Mouse (Mus musculus) right cerebral cortex, adult 2 months (tissue): ENCODE measurements at regions not wholly inside any gene's neighbourhood (a gene's known extent, or its start where the extent isn't known, plus 50 kb on each side); places are given as distances from the start of the nearest gene placed in this dataset.

Experiments
- DNase-seq, 2 experiments: peaks; one replicate each; pipeline ENCODE4 v3.0.0; 2021 to 2022; ENCODE audit warnings: low spot score in 2 of 2

DNA sequence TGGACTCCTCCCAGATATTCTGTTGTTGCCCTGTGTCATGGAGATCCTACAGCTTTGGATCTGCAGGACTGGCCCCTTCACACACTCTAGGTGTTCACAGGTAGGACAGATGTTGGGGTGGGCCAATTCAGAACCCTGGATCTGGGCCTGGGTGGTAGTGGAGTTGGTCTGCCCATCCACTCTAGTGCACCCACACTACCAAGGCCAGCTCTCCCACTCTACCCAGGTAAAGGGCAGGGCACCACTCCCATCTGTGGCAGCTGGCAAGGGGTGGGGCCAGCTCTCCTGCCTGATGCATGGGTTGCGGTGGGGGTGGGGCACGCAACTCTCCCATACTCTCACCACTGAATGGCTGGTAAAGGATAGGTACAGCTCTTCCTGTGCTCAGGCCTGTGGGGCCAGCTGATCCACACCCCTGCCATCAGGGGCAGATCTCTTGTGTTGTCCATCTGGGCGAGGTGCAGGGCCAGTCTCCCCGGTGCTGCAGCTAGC, 76.5 kb downstream of the Gja1 start:
- no peak for DNase-seq

GRCm38 (mm10) chr10:56455867-56456468, 78.8 kb downstream of the Gja1 start:
- DNase-seq = no peak

- DNase-seq = no peak
Measured at GRCm38 (mm10) chr10:56468537-56468936, 91.4 kb downstream of the Gja1 start.

DNA sequence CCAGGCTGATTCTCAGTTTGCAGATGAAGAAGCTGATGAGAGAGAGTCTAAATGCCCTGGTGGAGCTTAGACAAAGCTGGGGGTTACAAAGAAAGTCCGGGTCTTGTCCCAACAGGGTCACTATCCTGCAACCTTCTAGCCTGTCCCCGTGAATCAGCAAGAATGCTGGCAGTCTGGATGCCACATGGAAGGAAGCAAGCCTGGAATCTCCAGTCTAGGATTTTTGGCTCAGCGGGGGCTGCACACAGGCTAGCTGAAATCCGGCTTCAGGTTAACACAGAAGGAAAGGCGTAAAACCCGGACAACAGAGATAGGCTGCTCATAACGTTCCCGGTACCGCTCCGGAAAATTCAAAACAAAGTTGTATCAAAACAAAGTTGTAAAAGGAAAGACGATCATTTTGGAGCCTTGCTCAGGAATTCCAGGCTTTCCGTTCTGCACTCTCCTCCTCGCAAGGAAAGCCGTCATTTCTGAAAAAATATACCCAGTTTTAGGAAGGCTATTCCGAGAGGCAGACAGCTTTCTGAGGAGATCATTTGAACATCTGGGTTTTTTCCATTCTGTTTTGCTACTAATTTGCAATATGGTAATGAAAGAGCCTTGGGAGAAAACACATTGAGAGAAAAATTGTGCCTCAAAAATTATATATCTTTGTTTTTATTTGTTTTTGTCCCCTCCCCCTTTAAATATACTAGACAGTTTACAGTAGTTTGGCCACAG, 92.0 kb downstream of the Gja1 start:
- peak in 1 of 2 experiments; percentile 11 for DNase-seq

DNA sequence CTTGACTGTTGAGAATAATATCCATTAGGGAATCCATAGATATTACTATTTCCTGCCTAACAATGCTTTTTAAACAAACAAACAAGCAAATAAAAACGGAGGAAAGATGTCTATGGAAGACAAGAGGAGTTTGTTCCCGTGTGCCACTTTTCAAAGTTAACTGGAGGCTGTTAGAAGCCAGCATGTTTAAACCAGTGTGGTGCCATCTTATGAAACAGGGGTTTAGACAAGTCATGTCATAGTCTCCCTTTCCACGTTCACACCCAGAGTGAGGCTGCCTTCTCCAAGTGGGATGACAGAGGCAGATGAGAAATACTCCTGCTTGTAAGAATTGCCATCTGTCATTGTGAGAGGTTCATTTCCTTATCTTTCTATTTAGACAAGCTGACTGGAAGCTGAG, 92.8 kb downstream of the Gja1 start:
- DNase-seq = no peak

DNA sequence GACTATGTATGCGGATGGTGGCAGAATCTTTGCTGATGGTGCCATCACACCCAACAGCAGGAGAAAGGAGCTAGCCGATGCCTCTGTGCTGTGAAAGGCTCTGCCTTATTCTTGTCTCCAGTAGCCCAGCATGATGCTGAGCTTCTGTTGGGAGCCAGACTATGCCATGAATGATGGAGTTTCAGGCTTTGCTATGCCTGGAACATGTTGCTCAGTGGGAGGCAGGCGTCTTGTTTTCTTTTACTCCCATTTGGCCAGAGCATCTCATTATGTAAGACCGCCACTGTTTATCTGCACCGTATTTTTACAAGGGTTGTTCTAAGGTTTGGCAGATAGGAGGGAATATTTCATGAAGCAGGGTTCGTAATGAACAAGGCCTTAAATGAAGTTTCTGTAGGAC, 97.8 kb downstream of the Gja1 start:
- DNase-seq = no peak

DNA sequence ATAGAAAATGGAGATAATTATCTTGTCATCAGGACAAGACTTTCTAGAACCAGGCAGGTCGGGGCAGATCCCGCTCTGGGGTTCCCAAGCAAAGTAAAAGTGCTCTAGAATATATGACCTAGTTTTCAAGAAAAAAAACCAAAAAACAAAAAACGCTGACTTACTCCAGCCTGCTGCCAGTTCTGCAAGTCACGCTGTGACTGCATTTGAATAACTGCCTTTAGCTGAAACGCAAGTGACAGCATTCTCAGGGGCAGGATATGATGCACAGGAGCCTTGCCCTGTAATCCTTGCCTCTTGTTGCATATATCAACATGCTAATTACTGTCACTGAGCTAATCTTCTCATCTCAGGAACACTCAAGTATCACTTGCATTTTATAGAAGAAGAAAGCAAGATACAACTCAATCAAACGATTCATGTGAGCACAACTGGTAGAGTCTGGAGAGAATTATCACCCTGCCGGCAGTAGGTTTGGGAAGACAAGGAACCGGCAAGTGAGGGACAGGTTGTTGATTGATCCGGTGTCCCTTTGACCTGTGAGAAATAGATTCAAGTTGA, 105.1 kb downstream of the Gja1 start:
- no peak for DNase-seq

DNA sequence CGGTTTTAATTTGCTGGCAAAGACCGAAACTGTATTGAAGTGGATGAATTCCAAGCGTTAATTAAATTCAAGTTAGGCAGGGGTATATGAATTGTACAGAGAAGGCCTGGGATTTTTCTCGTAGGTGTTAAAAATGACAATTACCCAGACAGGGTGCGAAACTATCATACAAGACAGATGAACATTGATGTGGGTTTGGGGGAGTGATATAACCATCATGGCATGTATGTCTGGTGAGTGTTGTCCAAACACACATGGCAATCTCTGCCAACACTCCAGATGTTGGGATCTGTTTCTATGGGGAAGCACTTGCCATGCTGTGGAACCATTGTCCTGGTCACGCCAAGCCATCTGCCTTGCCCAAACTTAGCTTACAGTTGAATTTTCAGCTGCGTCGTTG, 107.8 kb downstream of the Gja1 start:
- no peak for DNase-seq

- no peak for DNase-seq
Measured at GRCm38 (mm10) chr10:56485746-56486145, 108.6 kb downstream of the Gja1 start.

DNA sequence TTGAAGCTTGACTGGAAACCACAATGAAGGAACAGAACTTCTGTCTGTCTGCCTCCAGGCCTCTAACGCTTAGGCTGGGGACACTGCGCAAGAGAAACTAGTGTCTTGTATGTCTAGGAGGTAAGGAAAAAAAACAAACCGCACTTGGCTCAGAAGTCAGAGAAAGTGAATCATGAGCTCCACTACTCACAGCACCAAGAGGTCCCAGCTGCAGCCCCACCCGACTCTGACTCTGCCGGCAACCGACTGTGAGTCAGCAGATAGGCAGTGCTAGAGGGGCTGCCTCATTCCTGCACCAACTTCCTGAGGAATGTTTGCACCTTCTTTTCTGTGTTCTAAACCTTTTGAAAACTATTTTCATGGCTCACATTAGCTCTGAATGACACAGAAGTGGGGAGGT, 109.5 kb downstream of the Gja1 start:
- DNase-seq = no peak

DNA sequence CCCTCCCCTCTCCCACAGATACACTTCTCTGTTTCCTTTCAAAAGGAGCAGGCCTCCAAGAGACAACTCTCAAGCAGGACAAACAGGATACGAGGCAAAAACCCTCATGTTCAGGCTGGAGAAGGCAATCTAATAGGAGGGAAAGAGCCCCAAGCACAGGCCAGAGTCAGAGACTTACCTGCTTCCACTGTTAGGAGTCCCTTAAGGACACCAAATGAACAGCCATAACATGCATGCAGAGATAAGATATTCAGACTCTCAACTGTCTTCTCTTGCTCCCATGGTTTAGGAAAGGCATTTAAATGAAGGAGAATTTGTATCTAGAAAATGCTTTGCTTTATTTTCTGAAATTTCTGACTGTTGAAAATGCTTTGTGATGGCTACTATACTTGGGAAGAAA, 116.3 kb downstream of the Gja1 start:
- no peak for DNase-seq

DNA sequence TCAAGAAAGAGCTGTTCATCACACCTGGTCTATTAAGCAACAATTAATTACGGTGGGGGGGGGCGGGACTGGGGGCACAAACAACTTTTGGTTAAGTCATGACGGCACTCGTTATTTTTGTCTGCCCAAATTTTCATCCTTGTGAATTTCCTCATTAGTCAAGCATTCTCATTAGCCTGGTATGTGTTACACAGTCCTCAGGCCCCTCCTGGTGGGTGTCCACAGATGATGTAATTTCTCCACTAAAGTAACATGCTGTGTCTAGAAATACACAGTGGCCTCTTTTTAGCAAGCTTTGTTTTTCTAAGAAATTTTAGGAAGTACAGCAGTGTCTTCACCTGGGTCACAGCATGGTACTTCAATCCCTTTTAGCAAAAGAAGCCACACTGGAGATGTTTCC, 118.2 kb downstream of the Gja1 start:
- DNase-seq = no peak

GRCm38 (mm10) chr10:56519041-56519440, 141.9 kb downstream of the Gja1 start:
- no peak for DNase-seq

DNA sequence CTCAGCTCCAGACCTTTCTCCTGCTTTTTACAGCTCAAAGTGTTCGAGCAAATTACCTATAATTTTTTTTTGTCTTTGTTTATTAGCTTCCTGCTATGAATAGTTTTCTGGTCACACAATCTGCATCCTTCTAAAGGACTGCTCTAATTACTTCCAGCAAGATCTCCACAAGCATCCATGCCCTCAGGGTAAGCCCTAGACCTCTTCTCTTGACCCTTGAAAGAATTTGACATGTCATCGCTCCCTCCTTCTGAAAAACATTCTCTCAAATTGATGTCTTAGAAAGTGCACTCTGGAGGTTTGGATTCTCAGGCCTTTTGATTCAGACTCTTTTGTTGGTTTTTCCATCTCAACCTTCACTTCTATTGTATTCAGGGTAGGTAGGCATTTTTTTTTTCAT, 148.7 kb downstream of the Gja1 start:
- no peak for DNase-seq

- peak in 1 of 2 experiments; percentile 10 for DNase-seq
Measured at GRCm38 (mm10) chr10:56537091-56537490, 160.0 kb downstream of the Gja1 start.

DNA sequence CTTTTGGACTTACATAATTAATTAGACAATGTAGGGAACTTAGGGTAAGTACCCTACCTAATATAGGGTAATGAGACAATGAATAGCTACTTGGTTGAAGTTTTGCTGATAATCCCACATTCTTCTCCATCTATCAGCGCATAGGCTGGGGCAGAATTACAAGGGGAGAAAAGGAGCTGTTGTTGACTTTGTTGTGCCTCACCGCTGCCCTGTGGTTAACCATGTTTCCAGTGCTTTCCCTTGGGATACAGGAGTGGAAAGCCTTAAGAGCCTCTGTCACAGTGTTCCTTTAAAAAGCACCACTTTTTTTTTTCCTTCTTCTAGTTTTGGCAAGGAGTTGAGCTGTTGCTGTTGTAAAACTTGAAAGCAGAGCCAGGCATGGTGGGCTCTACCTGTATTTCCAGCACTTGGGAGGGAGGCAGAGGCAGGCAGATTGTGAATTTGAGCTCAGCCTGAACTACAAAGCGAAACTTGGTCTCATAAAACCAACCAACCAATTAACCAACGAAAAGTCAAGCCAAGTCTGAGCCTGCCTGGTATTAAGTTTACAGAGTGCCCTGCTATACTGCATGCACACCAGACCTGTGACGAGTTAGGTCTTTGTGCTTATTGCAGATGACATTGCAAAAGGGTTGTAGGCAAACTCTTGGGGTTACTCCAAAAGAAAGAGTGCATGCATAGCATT, 162.8 kb downstream of the Gja1 start:
- DNase-seq = no peak

GRCm38 (mm10) chr10:56542106-56542505, 165.0 kb downstream of the Gja1 start:
- DNase-seq = no peak

DNA sequence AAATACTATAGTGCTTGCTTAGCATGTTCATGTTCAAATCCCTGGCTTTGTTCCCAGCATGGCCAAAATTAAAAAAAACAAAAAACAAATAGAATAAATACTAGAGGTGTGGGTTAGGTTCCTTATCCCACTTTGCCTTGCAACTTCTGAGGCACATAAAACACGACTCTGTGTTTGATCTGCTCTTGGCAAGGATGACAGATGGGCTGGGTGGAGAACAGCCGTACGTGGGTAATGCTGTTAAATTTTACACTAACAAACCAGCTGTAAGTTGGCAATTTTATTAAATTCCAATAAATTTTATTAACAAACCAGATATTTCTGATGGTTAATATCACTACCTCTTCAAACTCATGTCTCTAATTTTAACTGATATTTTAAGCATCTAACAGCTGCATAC, 168.9 kb downstream of the Gja1 start:
- no peak for DNase-seq

DNA sequence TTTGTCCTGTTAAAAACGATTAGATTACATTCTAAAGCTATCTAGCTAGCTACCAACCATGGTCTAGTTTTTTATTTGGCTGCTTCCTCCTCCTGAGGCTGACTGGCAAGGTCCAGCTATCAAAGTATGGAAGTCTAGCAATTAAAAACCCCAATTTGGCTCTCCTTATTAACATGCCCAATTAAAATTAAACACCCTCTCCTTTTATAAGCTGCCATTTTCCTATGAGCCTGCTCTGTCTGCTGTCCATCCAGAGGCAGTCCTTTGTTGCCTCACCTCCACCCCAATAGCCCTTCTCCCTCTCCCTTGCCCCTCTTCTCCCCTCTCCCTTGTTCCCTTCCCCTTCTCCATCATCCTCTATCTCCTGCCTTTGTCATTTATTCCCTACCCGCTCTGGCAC, 169.7 kb downstream of the Gja1 start:
- DNase-seq = no peak

GRCm38 (mm10) chr10:56547825-56548224, 170.7 kb downstream of the Gja1 start:
- DNase-seq = no peak

- no peak for DNase-seq
Measured at GRCm38 (mm10) chr10:56566836-56567442, 189.8 kb downstream of the Gja1 start.

- DNase-seq = peak; percentile 18 to 37
Measured at GRCm38 (mm10) chr10:56582065-56582464, 204.9 kb downstream of the Gja1 start.
